Mouse (Mus musculus) layer of hippocampus, adult 8-10 months (tissue): ENCODE measurements around the gene Stk39. TPM values are rescaled to one million over a fixed set of nuclear protein-coding genes. Genes with fewer than 3 reads are reported as not detected.
A peak's percentile ranks its signal among the peaks of the same experiment; 100 is the strongest.

ENCODE experiments used
- DNase-seq, 2 experiments: peaks; one replicate each; pipeline ENCODE4 v3.0.0; 2022; ENCODE audit warnings: low spot score in 2 of 2
- total RNA-seq, 4 experiments: library from RNA; stranded (reverse); gene quantifications; 2 replicates each; pipeline ENCODE4 v1.2.4; 2022

Gene Stk39
- 10 to 100 TPM; 66.7 to 76.9 (median 76.1) TPM for total RNA-seq

DNA sequence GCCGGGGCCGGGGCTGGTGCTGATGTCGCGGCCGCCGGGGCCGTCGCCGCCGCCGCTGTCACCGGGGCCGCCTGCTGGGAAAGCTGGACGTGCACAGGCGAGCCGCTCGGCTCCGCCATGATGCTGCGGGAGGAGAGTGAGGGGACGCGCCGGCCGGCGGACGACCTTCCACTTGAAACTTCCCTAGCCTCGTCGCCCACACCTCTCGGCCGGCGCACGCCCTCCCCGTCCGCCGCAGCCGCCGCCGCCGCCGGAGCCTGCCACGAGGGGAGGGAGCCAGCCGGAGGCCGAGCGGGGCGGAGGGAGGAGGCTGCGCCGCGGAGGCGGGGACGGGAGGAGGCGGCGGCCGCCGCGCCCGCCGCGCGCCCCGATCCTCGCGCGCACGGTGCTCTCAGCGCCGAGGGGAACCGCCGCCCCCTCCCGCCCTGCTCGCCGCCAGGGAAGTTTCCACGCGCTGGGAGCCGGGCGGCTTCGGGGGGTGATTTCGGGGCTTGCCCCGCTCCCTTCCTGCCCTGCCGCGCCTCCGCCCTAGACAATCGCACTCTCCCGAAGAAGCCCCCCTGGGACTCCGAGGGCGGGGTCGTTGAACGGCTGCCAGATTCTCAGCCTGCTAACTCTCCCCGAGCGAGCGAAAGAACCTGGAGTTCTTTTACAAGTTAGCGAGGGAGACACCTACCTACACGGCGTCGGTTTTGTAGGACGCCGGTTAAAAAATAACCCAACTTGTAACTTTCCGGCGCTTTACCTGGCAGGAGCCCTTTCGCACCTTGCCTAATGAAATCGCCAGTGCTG is at the start of gene Stk39:
Gene Stk39 (minus strand): TSS at position 510 of the 792 bp plus-strand sequence.
- DNase-seq: peak; percentile 31 to 45

DNA sequence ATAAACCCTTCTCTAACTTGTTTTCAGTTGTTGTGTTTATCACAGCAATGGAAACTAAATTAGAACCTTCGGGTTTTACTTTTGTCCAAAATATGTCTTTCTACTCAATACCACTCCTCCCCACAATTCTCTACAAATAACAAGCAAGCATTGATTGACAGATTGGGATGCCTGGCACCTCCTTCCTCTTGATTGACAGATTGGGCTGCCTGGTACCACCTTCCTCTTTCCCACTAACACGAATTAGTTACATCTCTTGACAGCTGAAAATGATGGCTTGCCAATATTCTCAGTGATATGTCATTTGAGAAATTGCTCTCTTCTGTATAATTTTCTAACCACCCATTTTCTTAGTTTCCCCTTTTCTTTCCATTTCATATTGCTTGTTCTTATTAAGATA is 43.3 kb upstream of the Stk39 start:
- no peak for DNase-seq

DNA sequence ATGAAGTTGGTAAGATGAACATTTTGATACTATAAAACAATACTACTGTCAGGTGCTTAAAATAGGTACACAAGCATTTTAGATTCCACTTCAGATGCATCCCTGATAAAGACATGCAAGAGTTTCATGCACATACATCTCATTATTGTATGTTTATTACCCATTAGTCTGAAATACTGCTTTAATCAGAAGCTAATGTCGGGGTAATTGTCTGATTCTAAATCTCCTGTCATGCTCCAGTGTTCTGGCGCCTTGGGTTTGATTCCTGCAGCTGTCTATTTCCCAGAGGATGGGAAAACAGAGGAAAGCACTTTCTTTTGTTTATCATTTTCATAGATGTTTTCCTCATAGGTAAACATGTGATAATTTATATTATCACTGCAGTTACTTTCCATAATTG is 31.1 kb upstream of the Stk39 start:
- DNase-seq: no peak

- DNase-seq: no peak
Observed at GRCm38 (mm10) chr2:68502734-68503133, 30.7 kb upstream of the Stk39 start.

- no peak for DNase-seq
Observed at GRCm38 (mm10) chr2:68502236-68502635, 30.2 kb upstream of the Stk39 start.

GRCm38 (mm10) chr2:68486275-68486674 is 14.2 kb upstream of the Stk39 start:
- DNase-seq: no peak

DNA sequence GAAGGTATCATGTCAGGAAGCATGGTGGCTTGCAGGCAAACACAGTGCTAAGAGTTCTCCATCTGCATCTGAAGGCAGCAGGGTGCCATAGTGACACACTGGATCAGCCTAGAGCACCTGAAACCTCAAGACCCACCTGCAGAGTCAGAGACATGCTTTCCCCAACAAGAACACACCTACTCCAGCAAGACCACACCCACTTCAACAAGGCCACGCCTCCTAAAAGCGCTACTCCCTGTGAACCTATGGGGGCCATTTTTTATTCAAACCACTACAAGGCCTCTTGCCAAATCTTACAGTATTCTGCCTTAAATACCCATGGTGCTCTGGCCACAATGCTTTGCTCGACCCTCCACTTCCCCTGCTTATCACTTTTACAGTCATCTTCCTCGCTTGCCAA is 13.1 kb upstream of the Stk39 start:
- DNase-seq: no peak

- DNase-seq: no peak
Observed at GRCm38 (mm10) chr2:68482896-68483295, 10.8 kb upstream of the Stk39 start.

DNA sequence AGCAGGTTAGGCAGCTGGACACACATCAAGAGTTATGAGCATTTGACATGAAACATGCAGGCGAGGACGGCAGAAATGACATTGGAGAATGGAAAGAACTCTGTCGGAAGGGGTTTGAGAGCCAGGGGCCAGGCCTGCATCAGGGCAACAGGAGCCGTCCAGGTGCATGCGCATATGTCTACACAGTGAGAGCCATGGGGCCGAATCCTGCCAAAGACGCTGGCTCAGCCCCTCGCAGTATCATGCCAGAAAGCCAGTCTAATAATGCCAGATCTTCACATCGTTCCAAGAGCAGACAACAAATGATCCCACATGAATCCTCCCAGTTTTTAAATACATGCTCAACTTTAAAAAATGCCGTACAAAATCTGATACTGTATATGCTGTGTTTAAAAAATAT is 7.8 kb upstream of the Stk39 start:
- DNase-seq: no peak

DNA sequence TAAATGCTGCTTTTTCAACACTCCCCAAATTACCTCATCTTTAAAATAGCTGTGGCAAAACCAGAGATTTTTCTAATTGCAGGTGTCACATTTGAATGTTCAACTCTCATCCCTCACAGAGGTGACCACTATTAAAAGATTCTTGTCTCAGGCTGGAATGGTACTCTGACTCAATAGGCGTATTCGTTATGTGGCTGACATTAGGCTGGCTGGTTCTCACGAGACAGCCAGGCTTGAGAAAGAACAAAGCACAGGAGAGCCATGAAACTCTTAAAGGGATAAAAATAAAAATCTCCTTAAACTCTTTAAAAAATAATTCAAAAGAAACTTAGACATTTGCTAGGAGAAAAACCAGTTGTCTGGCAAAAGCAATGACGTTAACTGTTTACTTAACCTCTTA is 853 bp upstream of the Stk39 start:
- no peak for DNase-seq

DNA sequence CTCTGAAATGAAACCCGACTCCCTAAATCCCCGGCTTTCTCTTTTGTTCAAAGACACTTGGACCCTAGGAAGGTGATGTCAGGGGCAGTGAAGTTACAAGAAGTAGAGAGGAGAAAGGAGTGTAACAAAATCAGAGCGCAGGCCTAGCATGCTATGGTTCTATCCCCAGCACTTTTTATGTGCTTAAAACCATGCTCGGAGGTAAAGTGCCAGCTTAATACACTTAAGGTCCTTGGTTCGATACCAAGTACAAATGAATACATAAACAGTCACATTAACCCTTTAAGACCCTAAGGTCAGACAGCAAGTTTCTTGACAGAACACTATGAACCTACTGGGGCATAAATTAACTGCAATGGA is 463 bp upstream of the Stk39 start:
- DNase-seq: no peak

DNA sequence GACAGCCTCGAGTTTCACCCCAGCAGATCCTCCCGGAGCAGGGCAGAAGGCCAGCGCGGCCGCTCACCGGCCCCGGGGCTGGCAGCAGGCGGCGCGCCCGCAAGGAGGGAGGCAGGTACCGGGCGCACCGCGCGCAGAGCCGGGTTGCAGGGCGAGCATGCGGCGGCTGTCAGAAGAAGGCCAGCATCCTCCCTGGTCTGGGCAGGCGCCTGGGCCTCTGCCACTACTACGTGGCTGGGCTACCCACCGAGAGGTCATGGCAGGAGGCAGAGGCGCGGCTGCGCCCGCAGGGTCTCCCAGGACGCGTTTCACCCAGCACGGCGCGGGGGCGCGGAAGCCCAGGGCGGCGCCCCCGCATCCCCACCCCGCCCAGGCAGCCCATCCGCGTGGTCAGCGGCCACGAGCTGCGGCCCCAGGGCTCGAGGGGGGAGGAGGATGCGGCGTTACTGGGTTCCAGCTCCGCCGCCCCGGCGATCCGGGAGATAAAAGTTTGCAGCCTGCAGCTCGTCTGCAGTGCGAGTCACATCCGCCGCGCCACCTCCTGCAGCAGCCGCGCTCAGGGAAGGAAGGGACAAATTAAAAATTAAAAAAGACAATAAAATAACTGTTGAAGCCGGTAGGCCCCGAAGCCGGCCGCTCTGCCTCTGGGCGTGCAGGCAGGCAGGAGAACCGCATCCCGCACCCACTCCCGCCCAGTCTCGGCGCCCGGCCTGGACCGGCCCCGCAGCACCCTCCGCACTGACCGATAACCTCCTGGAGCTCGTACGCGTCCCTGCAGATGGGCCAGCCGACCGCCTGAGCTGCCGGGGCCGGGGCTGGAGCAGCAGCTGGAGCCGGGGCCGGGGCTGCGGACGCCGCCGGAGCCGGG is 943 bp downstream of the Stk39 start:
- peak; percentile 19 to 45 for DNase-seq

- no peak for DNase-seq
Observed at GRCm38 (mm10) chr2:68469491-68469890, 2.6 kb downstream of the Stk39 start.

- DNase-seq: no peak
Observed at GRCm38 (mm10) chr2:68468698-68469097, 3.4 kb downstream of the Stk39 start.

DNA sequence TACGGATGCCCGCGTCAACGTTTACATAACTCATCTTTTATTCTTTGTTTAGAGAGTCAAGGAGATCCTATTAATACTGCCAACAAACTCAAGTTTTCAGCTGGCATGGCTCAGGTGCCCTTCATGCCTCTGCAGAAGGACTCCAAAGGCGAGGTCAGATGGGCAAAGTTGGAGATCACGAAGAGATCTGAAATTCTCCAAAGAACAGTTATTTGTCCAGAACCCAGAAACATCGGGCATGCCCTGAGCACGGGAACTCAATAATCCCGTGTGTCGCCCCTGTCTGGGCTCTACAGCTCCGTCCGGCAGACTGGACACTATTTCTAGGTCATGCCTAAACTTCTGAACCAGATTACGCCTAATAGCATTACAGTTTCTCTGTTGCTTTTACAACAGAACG is 3.8 kb downstream of the Stk39 start:
- no peak for DNase-seq

DNA sequence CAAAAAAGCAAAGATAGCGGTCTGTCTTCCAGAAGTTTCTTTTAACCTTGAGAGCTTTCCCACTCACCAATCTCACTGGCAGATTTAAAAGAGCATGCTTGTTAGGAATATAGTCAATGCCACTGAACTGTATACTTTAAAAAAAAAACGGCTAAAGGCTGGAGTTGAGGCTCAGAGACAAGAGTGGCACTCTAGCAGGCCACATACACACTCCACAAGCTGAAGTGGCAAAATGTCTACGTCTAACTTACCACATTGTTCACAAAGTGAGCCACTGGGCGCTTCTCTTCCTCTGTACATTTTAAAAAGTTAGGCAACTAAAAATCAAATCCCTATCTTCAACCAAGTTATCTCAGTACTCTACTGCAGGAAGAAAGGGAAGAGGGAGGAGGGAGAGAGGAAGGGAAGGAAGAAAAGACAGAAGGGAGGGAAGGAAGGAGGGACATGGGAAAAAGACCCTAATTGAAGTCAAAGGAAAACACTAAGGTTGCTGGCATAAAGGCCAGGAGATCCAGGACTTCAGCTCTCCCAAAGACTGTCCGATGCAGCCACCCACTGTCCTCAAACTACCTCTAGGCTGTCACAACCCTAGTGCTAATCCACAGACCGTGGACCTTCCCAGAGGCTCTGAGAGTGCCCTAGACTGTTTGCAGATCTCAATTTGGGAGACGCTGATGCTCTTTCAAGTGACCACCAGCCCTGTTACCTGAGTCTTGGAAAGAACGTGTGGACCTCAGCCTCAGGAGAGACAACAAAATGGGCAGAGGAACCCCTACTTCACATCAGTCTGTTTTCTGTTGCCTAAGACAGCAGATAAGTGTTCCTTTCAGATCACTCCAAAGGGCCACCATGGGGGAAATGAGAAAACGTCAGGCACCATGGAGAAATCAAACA is 4.7 kb downstream of the Stk39 start:
- no peak for DNase-seq

DNA sequence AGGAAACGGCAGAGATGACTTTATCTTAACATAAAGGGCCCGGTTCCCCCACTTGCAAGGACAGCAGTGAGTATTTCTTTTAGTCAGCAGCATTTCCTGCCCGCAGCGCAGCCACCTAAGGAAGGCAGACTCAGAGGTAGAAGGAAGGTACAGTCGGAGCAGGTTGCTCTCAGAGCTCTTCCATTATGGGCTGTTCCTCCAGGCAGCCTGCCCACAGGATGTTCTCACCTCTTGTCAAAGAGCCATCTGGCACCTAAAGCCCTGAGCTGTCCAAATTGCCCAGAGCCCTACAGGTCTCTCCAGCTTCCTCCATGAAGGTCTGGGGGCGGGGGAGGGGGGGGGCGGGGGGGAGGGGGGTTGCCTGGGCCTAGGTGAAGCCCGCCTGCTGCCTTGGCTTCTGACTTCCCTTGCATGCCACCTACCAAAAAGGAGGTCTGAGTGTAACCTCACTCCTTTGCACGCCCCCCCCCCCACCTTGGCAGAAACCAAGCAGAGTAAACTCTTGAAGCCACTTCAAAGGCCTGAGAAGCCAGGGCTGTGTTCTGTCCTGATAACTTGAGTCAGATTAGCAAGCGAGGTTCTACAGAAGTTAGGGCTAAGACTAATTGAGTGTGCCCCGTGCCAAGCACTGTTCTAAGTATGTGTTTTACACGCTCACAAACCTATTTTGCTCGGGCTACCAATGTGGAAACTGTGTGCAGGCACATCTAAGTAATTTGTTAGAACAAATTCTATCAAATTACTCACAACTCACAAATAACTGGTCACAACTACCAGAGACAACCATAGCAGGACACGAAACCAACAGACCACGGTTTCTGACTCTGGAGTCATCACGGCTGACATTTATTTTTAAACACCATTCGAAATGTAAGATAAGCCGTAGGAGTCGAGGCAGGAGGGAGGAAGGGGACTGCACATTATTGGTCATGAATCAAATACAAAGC is 5.7 kb downstream of the Stk39 start:
- no peak for DNase-seq

DNA sequence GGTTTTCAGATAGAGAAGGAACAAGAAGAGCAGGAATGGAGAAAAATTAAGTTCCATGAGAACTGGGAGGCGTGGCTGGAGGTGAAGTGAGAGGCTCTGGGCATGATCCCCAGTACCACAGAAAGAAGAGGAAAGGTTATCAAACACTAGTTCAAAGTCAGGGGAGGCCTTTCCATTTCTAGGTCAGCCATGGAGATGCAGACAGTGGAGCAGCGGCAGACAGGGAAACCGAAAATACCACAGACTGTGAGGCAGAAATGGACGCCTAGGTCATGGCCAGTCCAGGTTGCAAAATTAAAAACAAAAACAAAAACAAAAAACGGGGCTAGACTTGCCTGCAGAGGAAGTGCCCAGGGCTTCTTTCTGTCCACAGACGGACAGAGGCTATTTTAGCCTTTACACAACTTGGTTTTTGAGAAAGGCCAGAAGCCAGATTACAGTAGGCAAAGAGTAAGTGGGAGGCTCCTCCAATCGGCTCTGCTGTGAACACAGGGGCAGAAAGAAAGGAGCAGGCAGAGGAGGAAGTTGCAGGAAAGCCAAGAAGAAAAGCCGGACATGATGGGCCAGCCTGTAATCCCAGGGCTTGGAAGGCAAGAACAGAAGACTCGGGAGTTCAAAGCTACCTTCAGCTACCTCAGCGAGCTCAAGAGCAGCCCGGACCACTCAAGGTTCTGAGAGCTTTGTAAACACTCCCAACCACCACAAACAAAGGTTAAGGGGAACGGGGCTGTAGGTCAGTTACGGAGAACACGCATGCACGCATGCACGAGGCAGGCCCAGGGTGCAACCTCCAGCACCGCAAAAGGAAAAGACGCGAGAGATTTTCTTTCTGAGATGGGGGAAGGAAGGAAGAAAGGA is 6.6 kb downstream of the Stk39 start:
- DNase-seq: no peak

- DNase-seq: no peak
Observed at GRCm38 (mm10) chr2:68464456-68464855, 7.6 kb downstream of the Stk39 start.

DNA sequence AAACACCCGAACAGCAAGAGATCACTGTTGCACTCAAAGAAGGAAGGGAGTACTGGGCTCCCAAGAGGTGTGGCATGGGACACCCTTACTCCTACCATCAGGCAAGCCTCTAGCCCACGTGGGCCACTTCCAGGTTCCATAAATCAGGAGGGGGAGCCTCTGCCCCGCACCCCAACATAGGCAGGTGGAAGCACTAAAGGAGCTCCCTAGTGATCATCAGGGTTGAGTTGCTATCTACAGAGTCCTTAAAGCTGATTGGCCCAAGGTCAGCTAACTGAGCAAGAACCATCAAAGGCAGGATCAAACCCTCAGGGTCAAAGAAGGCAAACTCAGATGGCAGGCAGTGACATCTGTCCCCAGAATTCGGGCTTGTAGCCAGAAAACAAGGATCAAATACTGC is 8.3 kb downstream of the Stk39 start:
- no peak for DNase-seq
